Mouse (Mus musculus): Measurements from ENCODE around the gene Myo18b. TPM values are rescaled to one million over a fixed set of nuclear protein-coding genes. Genes with fewer than 3 reads are reported as not detected.
A peak's percentile ranks its signal among the peaks of the same experiment; 100 is the strongest.

The Myo18b gene
- polyA plus RNA-seq (2014; fragmentation: Nextera tagmentation; extraction: Ambion mirVana): 0.70 and 0.80 TPM in 2 replicates

DNA sequence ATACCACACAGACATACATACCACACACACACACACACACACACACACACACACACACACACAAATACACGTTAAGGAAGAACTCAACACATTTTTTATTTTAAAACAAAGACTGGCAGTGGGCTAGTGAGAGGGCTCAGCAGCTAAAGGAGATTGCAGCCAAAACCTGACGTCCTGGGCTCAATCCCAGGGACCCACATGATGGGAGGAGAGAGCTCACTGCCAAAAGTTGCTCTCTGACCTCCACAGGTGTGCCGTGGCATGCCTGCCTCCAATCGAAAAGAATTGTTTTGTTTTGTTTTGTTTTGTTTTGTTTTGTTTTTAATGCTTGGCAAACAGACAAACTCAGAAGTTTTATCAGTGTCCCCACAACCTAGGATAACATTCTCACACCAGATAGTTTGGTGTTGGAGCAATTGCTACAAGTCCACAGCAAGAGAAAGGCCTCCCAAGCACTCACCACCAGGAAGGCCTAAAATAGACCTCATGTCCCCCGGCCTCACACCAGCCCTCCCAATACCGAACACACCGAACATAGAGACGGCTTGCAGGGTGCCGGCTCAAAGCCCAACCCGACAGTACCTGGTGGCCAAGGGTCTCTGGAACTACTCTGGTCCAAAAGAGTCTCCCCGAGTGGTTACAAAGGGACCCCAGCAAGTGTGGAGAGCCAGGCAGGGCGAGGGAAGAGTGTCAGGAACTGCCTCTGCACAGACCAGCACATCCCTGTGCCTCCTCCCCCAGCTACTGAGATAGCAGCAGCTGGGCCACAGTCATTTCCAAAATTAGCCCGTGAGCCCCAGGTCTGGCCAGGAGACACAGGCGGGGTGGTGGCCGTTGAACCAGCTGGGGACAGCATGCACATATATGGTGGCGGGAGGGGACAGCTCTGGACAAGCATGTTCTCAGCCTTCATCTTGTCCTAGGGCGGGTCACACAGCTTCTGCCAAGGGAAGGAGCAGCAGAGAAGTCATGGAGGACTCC lies at the start of gene Myo18b:
Myo18b (minus strand) TSS at position 689 of the 981 bp plus-strand sequence.
- TF ChIP-seq CTCF (IDR thresholded peaks at IDR 0.05; ENCODE audit: low read depth): no peak
- ATAC-seq (ENCODE audit: insufficient read depth) (no peak), DNase-seq (no peak)
- Histone ChIP-seq H3K27ac (ENCODE audit: low read depth) (peak within 1 kb of the TSS; percentile 55; the same call in 1 of the 2 replicates), H3K36me3 (ENCODE audit: insufficient read depth) (no peaks in the 10 kb centered on the region), H3K4me2 (no peak within 1 kb of the TSS), H3K4me3 (ENCODE audit: low read depth, low read length) (no peak within 1 kb of the TSS), H3K9ac (no peak within 1 kb of the TSS), H3K9me3 (ENCODE audit: low read depth, low read length) (no peaks in the 10 kb centered on the region), H3K27me3 (ENCODE audit: insufficient read depth, low read length) (no peaks in the 10 kb centered on the region), H3K4me1 (ENCODE audit: insufficient read depth) (no peaks in the 10 kb centered on the region)
- 70% methylated on average over 17 of the region's 17 CpGs for WGBS

DNA sequence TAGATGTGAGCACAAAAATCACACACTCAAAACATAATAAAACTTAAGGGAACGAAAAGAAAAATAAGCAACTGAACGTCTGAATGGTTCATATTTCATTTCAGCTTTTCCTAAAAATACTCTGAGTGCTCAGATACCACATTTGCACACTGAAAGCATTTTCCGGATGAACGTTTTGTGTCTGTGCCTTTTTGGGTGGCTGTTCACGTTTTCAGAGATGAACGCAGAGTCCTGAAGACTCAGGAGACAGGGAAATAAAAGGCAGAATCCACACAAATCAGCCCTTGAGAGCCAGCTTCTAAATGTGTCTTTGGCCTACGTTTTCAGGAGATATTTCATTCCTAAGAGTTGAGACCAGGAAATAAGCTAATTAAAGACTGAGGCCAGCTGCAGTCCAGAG lies 49.8 kb upstream of the Myo18b start:
- Histone ChIP-seq H3K27me3 (ENCODE audit: insufficient read depth, low read length) (no peaks in the 10 kb centered on the region), H3K9me3 (ENCODE audit: low read depth, low read length) (no peaks in the 10 kb centered on the region), H3K9ac (no peak overlapping the region), H3K4me1 (ENCODE audit: insufficient read depth) (no peaks in the 10 kb centered on the region), H3K27ac (ENCODE audit: low read depth) (no peak overlapping the region), H3K4me2 (no peak overlapping the region), H3K36me3 (ENCODE audit: insufficient read depth) (0 out of 2 replicates have a peak, but pooled peaks cover 8% of the 10 kb centered on the region), H3K4me3 (ENCODE audit: low read depth, low read length) (no peak overlapping the region)
- 59% methylated on average over 7 of the region's 7 CpGs for WGBS
- ATAC-seq (ENCODE audit: insufficient read depth) (no peak), DNase-seq (no peak)
- TF ChIP-seq CTCF (IDR thresholded peaks at IDR 0.05; ENCODE audit: low read depth): no peak

DNA sequence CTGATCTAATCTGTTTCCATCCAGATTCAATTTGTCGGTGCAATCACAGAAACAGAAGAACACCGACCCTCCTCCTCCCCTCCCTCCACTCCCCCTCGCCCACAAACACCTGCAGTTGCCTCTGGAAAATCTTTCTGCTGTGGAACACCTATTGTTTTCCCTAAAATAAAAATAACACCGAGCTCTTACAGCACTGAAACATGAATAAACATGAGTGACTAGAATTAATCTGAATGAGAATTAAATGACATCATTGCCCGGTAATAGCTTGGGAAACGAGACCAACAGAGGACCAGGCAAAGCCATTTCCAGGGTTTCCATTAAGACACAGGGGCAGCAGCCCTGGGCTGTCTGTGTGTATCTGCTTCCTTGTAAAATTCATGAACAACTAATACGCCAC lies 46.1 kb upstream of the Myo18b start:
- TF ChIP-seq CTCF (IDR thresholded peaks at IDR 0.05; ENCODE audit: low read depth): no peak
- Histone ChIP-seq H3K9me3 (ENCODE audit: low read depth, low read length) (no peaks in the 10 kb centered on the region), H3K4me2 (no peak overlapping the region), H3K4me3 (ENCODE audit: low read depth, low read length) (no peak overlapping the region), H3K9ac (no peak overlapping the region), H3K27me3 (ENCODE audit: insufficient read depth, low read length) (no peaks in the 10 kb centered on the region), H3K36me3 (ENCODE audit: insufficient read depth) (peaks cover 18% of the 10 kb centered on the region; the same call in 1 of the 2 replicates), H3K4me1 (ENCODE audit: insufficient read depth) (no peaks in the 10 kb centered on the region), H3K27ac (ENCODE audit: low read depth) (no peak overlapping the region)
- ATAC-seq (ENCODE audit: insufficient read depth) (no peak), DNase-seq (no peak)
- 73% methylated on average over 7 of the region's 7 CpGs for WGBS

DNA sequence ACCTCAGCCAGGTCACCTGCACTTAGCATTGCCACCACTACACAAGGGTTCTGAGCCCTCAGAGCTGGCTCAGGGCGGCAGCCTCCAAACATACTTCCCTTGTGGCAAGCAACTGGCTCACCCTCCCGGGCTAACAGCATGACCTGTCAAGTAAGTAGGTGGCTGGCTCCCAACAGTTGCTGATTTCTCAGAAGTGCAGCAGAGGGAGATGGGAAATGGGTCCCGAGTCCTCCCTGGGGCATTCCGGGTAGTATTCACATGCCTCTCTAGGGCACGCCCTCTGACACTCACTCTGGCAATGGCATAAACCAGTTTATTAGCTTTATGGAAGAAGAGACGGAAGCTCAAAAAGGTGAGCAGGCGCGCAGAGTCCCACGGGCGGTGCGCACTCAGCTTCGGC lies 44.8 kb upstream of the Myo18b start:
- Histone ChIP-seq H3K9ac (no peak overlapping the region), H3K4me2 (no peak overlapping the region), H3K27ac (ENCODE audit: low read depth) (no peak overlapping the region), H3K9me3 (ENCODE audit: low read depth, low read length) (no peaks in the 10 kb centered on the region), H3K4me1 (ENCODE audit: insufficient read depth) (no peaks in the 10 kb centered on the region), H3K36me3 (ENCODE audit: insufficient read depth) (peaks cover 18% of the 10 kb centered on the region), H3K4me3 (ENCODE audit: low read depth, low read length) (no peak overlapping the region), H3K27me3 (ENCODE audit: insufficient read depth, low read length) (no peaks in the 10 kb centered on the region)
- ATAC-seq (ENCODE audit: insufficient read depth) (no peak), DNase-seq (no peak)
- no peak for TF ChIP-seq CTCF (IDR thresholded peaks at IDR 0.05; ENCODE audit: low read depth)
- WGBS: 86% methylated on average over 12 of the region's 12 CpGs

DNA sequence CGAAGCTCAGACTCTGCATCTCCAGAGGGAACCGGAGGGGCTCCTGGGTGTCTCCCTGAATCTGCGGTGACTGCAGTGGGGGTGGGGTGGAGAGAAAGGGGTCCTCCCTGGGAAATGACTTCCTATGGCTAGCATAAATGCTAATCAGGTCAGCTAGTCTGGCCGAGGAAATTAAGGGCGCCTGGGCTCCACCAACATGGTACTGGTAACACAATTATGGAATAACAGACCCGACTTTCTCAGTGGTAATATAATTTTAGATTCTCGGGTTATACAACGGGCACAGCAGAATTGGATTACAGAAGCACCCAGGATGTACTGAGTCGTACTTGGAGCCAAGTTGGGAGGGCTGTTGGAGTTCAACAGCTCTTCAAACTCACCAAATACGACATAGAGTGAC lies 40.5 kb upstream of the Myo18b start:
- ATAC-seq (ENCODE audit: insufficient read depth): no peak
- WGBS: 81% methylated on average over 10 of the region's 10 CpGs
- Histone ChIP-seq H3K9ac (no peak overlapping the region), H3K4me1 (ENCODE audit: insufficient read depth) (no peaks in the 10 kb centered on the region), H3K27ac (ENCODE audit: low read depth) (no peak overlapping the region), H3K4me3 (ENCODE audit: low read depth, low read length) (no peak overlapping the region), H3K9me3 (ENCODE audit: low read depth, low read length) (no peaks in the 10 kb centered on the region), H3K36me3 (ENCODE audit: insufficient read depth) (peaks cover 14% of the 10 kb centered on the region), H3K4me2 (no peak overlapping the region), H3K27me3 (ENCODE audit: insufficient read depth, low read length) (no peaks in the 10 kb centered on the region)
- DNase-seq: no peak
- TF ChIP-seq CTCF (IDR thresholded peaks at IDR 0.05; ENCODE audit: low read depth): no peak

DNA sequence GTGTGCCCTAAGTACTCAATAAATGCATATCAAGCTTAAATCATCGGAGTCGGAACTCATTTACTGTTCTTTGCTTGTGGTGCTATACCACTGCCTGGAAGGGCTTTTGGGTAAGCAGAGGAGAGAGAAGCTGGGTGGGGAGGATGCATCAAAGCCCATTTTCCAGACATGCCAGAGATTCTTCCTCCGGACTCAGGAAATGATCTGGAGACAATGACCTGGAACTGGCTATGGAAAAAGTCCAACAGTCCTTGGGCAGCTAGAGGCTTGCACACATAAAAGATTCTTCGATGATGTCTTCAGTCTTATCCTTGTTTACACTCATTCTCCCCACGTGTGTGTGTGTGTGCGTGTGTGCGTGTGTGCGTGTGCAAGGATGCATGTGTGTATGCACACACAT lies 39.3 kb upstream of the Myo18b start:
- peaks cover 7% of the 10 kb centered on the region for H3K36me3 ChIP-seq (ENCODE audit: insufficient read depth)
- no peak for ATAC-seq (ENCODE audit: insufficient read depth)
- WGBS: 87% methylated on average over 8 of the region's 8 CpGs

DNA sequence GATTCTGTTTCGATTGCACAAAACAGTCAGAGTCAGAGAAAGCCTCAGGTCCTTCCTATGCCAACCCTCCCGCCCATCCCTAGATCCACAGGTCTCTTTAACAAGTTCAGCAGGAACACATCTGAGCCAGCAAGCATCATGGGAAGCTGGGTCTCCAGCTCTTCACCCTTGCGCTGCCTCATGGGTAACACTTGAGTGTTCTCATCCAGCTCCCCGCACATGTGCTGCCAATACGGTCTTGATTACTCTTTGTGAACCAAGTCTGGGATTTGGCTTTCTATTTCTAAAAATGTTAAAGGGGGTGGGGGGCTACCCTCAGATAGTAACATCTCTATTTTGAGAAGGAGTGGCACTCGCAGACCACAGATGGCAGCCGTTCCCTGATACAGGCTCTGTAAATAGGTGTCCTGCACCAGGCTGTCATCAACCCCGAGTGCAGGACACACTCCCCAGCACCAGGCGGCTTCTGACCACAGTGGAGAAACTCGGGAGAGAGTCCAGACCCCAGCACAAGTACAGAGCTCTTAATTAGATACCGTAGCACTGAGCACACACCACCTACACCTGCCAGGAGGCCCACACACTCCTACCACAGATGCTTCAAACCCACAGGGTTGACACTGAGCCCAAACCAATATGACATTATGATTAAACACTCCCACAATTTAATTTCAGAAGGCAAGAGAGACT lies 36.9 kb upstream of the Myo18b start:
- H3K4me1 ChIP-seq (ENCODE audit: insufficient read depth): peaks cover 4% of the 10 kb centered on the region; the same call in 1 of the 2 replicates
- H3K27ac ChIP-seq (ENCODE audit: low read depth): no peak overlapping the region
- no peak for TF ChIP-seq CTCF (IDR thresholded peaks at IDR 0.05; ENCODE audit: low read depth)
- no peak overlapping the region for H3K4me2 ChIP-seq
- no peaks in the 10 kb centered on the region for H3K27me3 ChIP-seq (ENCODE audit: insufficient read depth, low read length)
- H3K9me3 ChIP-seq (ENCODE audit: low read depth, low read length): no peaks in the 10 kb centered on the region
- WGBS: 75% methylated on average over 11 of the region's 11 CpGs
- peaks cover 2% of the 10 kb centered on the region for H3K36me3 ChIP-seq (ENCODE audit: insufficient read depth)
- no peak overlapping the region for H3K9ac ChIP-seq
- H3K4me3 ChIP-seq (ENCODE audit: low read depth, low read length): no peak overlapping the region
- ATAC-seq (ENCODE audit: insufficient read depth) (peak; percentile 35; the same call in 1 of the 2 replicates), DNase-seq (no peak)

More for the DNA sequence above, 39.3 kb upstream of the Myo18b start:
- no peak for DNase-seq
- no peaks in the 10 kb centered on the region for H3K9me3 ChIP-seq (ENCODE audit: low read depth, low read length)
- no peaks in the 10 kb centered on the region for H3K4me1 ChIP-seq (ENCODE audit: insufficient read depth)
- no peaks in the 10 kb centered on the region for H3K27me3 ChIP-seq (ENCODE audit: insufficient read depth, low read length)
- TF ChIP-seq CTCF (IDR thresholded peaks at IDR 0.05; ENCODE audit: low read depth): no peak
- H3K4me2 ChIP-seq: no peak overlapping the region
- no peak overlapping the region for H3K4me3 ChIP-seq (ENCODE audit: low read depth, low read length)
- H3K27ac ChIP-seq (ENCODE audit: low read depth): no peak overlapping the region
- H3K9ac ChIP-seq: no peak overlapping the region
